Mouse (Mus musculus) erythroblast, embryonic 14.5 days (primary cell): ENCODE results near the gene Cuedc2.

Experiments used
- GATA1 ChIP-seq: IDR thresholded peaks from 2 replicates; pipeline ENCODE4 v1.6.1; 2012; ENCODE audit warnings: low read length, inconsistent platforms, mixed read lengths
- TAL1 ChIP-seq: IDR thresholded peaks from 3 replicates; pipeline ENCODE4 v1.6.1; 2012; ENCODE audit warnings: low read length, inconsistent platforms, mixed read lengths

DNA sequence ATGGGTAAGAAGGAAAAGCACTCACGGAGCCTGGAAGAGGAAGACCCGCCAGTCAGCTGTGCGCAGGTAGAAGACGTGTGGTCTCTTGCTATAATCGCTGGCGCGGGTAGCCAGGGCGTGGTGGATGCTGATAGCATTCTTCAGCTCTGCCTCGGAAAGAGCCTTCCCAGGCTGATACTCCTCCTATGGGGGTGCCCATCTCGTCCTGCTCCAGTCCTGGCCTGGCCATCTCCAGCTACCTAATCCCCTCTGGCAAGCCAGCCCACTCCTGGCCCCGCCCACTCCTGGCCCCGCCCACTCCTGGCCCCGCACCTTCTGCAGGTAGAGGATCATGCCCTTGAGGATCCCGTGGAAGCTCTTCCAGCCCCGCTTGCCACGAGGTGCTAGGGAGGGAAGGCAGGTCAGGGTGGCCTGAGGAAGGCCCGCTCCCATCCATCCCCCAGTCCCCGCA is 24.3 kb downstream of the Cuedc2 start:
- no peak for TF ChIP-seq TAL1
- no peak for TF ChIP-seq GATA1
